Mouse (Mus musculus): ENCODE data around the gene Cyp3a57. TPM values are rescaled to one million over a fixed set of nuclear protein-coding genes. Genes with fewer than 3 reads are reported as not detected.

The Cyp3a57 gene
- polyA plus RNA-seq, 1 experiment from 2014 or later: not detected

DNA sequence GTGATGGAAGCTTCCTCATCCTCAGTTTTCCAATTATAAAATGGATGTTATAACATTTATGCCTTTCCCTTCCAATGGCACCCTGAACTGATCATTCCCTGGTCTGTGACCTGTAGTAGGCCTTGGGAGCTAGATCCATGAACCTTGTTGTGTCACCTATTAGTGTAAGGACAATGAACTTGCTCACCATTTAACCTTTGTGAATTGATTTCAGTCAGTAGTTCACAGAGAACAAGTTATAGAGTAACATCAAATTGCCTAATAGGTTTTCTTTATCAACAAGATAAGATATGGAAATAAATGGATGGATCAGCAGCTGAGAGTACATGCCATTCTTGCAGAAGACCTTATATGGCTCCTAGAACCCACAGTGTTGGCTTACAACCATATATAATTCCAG, 85.9 kb downstream of the Cyp3a57 start:
- peaks cover 38% of the 10 kb centered on the region for H3K9me3 ChIP-seq
- no peaks in the 10 kb centered on the region for H3K36me3 ChIP-seq
- H3K4me3 ChIP-seq: no peak overlapping the region
- no peak overlapping the region for H3K9ac ChIP-seq (replicated peaks)
- no peaks in the 10 kb centered on the region for H3K4me1 ChIP-seq
- H3K27me3 ChIP-seq: no peaks in the 10 kb centered on the region
- ATAC-seq (ENCODE audit: low FRiP score, low read depth): no peak
- no peak overlapping the region for H3K27ac ChIP-seq (replicated peaks)
- no peak overlapping the region for H3K4me2 ChIP-seq (replicated peaks)

DNA sequence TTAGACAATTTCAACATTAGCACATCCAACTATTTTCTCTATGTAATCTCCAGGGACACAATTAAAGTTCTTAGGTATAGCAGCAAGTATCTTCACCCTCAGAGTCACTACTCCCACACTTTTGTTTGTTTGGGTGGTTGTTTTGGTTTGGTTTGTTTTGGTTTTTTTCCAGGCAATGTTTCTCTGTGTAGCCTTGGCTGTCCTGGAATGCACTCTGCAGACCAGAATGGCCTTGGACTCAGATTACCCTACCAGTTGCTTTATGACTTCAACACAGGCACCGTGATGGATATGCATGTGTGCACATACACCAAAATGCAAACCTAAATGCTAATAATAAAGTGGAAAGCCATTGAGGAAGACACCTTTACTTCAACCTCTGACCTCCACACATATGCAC, 88.6 kb downstream of the Cyp3a57 start:
- Histone ChIP-seq H3K9ac (replicated peaks) (no peak overlapping the region), H3K36me3 (no peaks in the 10 kb centered on the region), H3K4me2 (replicated peaks) (no peak overlapping the region), H3K27me3 (no peaks in the 10 kb centered on the region), H3K4me1 (no peaks in the 10 kb centered on the region), H3K4me3 (no peak overlapping the region), H3K27ac (replicated peaks) (no peak overlapping the region), H3K9me3 (peaks cover 39% of the 10 kb centered on the region)
- 83% methylated on average over 1 of the region's 1 CpGs for WGBS
- no peak for ATAC-seq (ENCODE audit: low FRiP score, low read depth)

Other genes with a start within 250 kb of the Cyp3a57 start
- gene Arpc1b, start 231.1 kb upstream of the Cyp3a57 start, polyA plus RNA-seq (2016; fragmentation: Nextera tagmentation; extraction: Ambion mirVana): 69.2 and 82.3 TPM in 2 replicates
- 131 and 138 TPM in 2 replicates for gene Pdap1, start 205.0 kb upstream of the Cyp3a57 start, polyA plus RNA-seq (2016; fragmentation: Nextera tagmentation; extraction: Ambion mirVana)
- 228 and 230 TPM in 2 replicates for gene Bud31, start 204.9 kb upstream of the Cyp3a57 start, polyA plus RNA-seq (2016; fragmentation: Nextera tagmentation; extraction: Ambion mirVana)
- gene Ptcd1, start 178.2 kb upstream of the Cyp3a57 start, polyA plus RNA-seq (2016; fragmentation: Nextera tagmentation; extraction: Ambion mirVana): 22.7 and 23.3 TPM in 2 replicates
- gene Cpsf4, start 178.1 kb upstream of the Cyp3a57 start, polyA plus RNA-seq (2016; fragmentation: Nextera tagmentation; extraction: Ambion mirVana): 65.1 and 65.4 TPM in 2 replicates
- 525 and 533 TPM in 2 replicates for gene Atp5j2, start 153.2 kb upstream of the Cyp3a57 start, polyA plus RNA-seq (2016; fragmentation: Nextera tagmentation; extraction: Ambion mirVana)
- gene Zkscan14, start 143.4 kb upstream of the Cyp3a57 start, polyA plus RNA-seq (2016; fragmentation: Nextera tagmentation; extraction: Ambion mirVana): 10.9 TPM in 2 replicates
- gene Zkscan5, start 140.7 kb upstream of the Cyp3a57 start, polyA plus RNA-seq (2016; fragmentation: Nextera tagmentation; extraction: Ambion mirVana): 21.0 and 21.1 TPM in 2 replicates
- 43.4 and 45.9 TPM in 2 replicates for gene Zfp655, start 113.6 kb upstream of the Cyp3a57 start, polyA plus RNA-seq (2016; fragmentation: Nextera tagmentation; extraction: Ambion mirVana)
- 0.71 and 1.1 TPM in 2 replicates for gene Zscan25, start 64.8 kb upstream of the Cyp3a57 start, polyA plus RNA-seq (2016; fragmentation: Nextera tagmentation; extraction: Ambion mirVana)
- not detected in 2 replicates for gene Cyp3a16, start 124.4 kb downstream of the Cyp3a57 start, polyA plus RNA-seq (2016; fragmentation: Nextera tagmentation; extraction: Ambion mirVana)
- gene Cyp3a41b, start 239.5 kb downstream of the Cyp3a57 start, polyA plus RNA-seq (2016; fragmentation: Nextera tagmentation; extraction: Ambion mirVana): not detected in 2 replicates